Mouse (Mus musculus) CH12.LX (cell line): Measurements from ENCODE around the gene Sec24a.

Experiments used
- CTCF ChIP-seq, 2 experiments: IDR thresholded peaks in 1 of 2; conservative IDR thresholded peaks in 1 of 2; 2 replicates each; pipeline ENCODE4 v1.5.1; 2011 to 2012; ENCODE audit warnings: low read depth in 2 of 2, low read length in 2 of 2, improper control_type of control experiment in 1 of 2, inconsistent platforms in 1 of 2, mild to moderate bottlenecking in 1 of 2, moderate library complexity in 1 of 2
- ELF1 ChIP-seq: IDR thresholded peaks from 2 replicates; pipeline ENCODE4 v1.6.1; 2014; ENCODE audit warnings: low read depth, mild to moderate bottlenecking, inconsistent platforms, low read length, improper control_type of control experiment
- EP300 ChIP-seq: IDR thresholded peaks from 2 replicates; pipeline ENCODE4 v1.6.1; 2011; ENCODE audit warnings: low read length, improper control_type of control experiment
- HCFC1 ChIP-seq: IDR thresholded peaks from 2 replicates; pipeline ENCODE4 v1.6.1; 2012; ENCODE audit warnings: low read depth, mild to moderate bottlenecking, inconsistent platforms, low read length, improper control_type of control experiment
- MAFK ChIP-seq: IDR thresholded peaks from 2 replicates; pipeline ENCODE4 v1.6.1; 2011; ENCODE audit warnings: low read length, improper control_type of control experiment; ENCODE audit not compliant: insufficient replicate concordance
- MAX ChIP-seq: IDR thresholded peaks from 2 replicates; pipeline ENCODE4 v1.6.1; 2011; ENCODE audit warnings: low read length, improper control_type of control experiment
- MXI1 ChIP-seq: IDR thresholded peaks from 2 replicates; pipeline ENCODE4 v1.6.1; 2011; ENCODE audit warnings: mild to moderate bottlenecking, low read depth, low read length, improper control_type of control experiment
- NELFE ChIP-seq: IDR thresholded peaks from 2 replicates; pipeline ENCODE4 v1.6.1; 2011; ENCODE audit warnings: low read depth, low read length, improper control_type of control experiment
- NRF1 ChIP-seq: IDR thresholded peaks from 2 replicates; pipeline ENCODE4 v1.6.1; 2014; ENCODE audit warnings: low read depth, mild to moderate bottlenecking, inconsistent platforms, low read length, improper control_type of control experiment, moderate library complexity
- POLR2A ChIP-seq: IDR thresholded peaks from 2 replicates; pipeline ENCODE4 v1.6.1; 2011; ENCODE audit warnings: low read depth, mild to moderate bottlenecking, improper control_type of control experiment, low read length
- RAD21 ChIP-seq: IDR thresholded peaks from 2 replicates; pipeline ENCODE4 v1.6.1; 2011; ENCODE audit warnings: low read depth, mild to moderate bottlenecking, low read length, improper control_type of control experiment, moderate library complexity
- TBP ChIP-seq: conservative IDR thresholded peaks from 2 replicates; pipeline ENCODE4 v1.6.1; 2011; ENCODE audit warnings: low read depth, low read length, improper control_type of control experiment
- ZC3H11A ChIP-seq: IDR thresholded peaks from 2 replicates; pipeline ENCODE4 v1.6.1; 2012; ENCODE audit warnings: low read depth, mild to moderate bottlenecking, inconsistent platforms, low read length, improper control_type of control experiment

DNA sequence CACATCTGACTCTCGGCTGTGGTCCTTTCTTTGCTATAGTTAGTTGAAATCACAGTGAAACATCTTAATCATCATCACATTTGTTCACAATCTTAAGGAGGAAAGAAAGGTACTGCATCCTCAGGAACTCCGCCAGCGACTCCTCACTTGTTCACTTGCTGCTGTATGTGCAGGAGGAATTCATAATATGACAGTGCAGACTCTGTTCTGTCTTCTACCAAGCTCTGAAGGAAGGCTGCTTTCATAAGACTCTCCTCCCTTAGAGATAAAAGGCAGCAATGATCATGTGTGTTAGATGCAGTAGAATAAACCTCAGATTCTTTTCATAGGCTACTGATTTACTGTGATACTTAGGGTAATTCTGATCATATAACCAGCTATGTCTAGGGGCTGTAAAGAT is 68.5 kb downstream of the Sec24a start:
- TF ChIP-seq ZC3H11A (no peak), MAFK (no peak), MAX (no peak), HCFC1 (no peak), CTCF (conservative IDR thresholded peaks at IDR 0.05 in 1 of 2, IDR thresholded peaks at IDR 0.05 in 1 of 2; ENCODE audit: low read depth in 2 of 2, low read length in 2 of 2) (no peak), RAD21 (no peak), NRF1 (no peak), EP300 (no peak), MXI1 (no peak), POLR2A (no peak), TBP (no peak), ELF1 (no peak), NELFE (no peak)
